Mouse (Mus musculus) liver, adult 2 months (tissue): ENCODE measurements around the gene Mogat2.
A peak's percentile ranks its signal among the peaks of the same experiment; 100 is the strongest.

Experiments used
- CTCF ChIP-seq: fragments of 200-500 bp; IDR thresholded peaks from 2 replicates; pipeline ENCODE4 v1.5.1; 2011; ENCODE audit warnings: low read depth, low read length, control low read depth
- POLR2A ChIP-seq: fragments of 200-500 bp; IDR thresholded peaks from 2 replicates; pipeline ENCODE4 v1.6.1; 2011; ENCODE audit warnings: low read length, control low read depth; ENCODE audit not compliant: insufficient read depth; ENCODE audit errors: extremely low read depth

DNA sequence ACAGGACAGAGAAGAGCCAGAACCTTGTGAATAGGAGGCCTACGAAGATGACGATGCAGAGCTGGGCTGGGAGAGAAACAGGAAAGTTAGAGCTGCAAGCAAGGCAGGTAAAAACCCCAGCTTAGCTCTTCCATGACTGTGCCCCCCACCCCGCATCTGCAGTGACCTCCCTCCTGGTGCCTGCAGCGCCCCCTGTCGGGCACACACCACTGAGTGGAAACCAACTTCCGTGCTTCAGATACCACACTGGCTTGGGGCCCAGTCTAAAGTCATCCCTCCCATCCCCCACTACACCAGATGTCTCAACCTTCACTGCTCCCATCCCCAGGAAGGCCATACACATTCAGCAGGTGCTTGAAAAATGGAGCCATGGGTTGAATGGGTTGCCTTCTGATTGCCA, 5.8 kb downstream of the Mogat2 start:
- TF ChIP-seq POLR2A (no peak), CTCF (peak; percentile 33)
